Mouse (Mus musculus): ENCODE measurements around the gene Dnttip1.

DNA sequence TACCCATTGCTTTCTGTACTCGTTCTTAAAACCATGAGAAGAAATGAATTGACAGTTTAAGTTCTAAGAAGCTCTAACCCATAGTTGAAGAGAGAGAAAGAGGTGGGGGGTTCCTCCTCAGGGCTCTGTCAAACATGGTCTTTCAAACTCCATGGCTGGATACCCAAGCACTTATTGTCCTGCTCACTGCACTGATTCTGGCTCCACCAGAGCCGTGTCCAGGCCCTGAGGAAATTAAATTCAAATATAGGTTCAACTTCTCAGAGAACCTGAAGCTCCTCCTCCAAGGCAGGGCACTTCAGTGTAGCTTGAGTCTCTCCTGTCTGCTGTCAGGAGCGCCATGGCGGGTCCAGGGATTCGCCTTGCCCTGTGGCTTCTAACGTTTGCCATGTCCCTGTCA, 30.8 kb upstream of the Dnttip1 start, which contains the start of gene Spint5:
- TF ChIP-seq CTCF (IDR thresholded peaks at IDR 0.05; ENCODE audit: borderline replicate concordance, extremely low read depth, insufficient read depth, insufficient read length) = no peak
- TF ChIP-seq POLR2A (IDR thresholded peaks at IDR 0.05; ENCODE audit: borderline replicate concordance, extremely low read depth, insufficient read depth, insufficient read length, poor library complexity, severe bottlenecking) = no peak

Data from brain, embryonic 14.5 days (tissue).